Mouse (Mus musculus) G1E (cell line): ENCODE results near the gene Nme2. TPM values are rescaled to one million over a fixed set of nuclear protein-coding genes. Genes with fewer than 3 reads are reported as not detected.

ENCODE experiments used
- ATAC-seq: 2 replicates; pipeline ENCODE4 v1.8.0; 2016; ENCODE audit warnings: mild to moderate bottlenecking; ENCODE audit not compliant: insufficient number of reproducible peaks, poor library complexity, low FRiP score, severe bottlenecking; ENCODE audit errors: extremely low read depth
- DNase-seq: peaks from one replicate; pipeline ENCODE4 v3.0.0; 2012; ENCODE audit warnings: low spot score
- H3K27me3 ChIP-seq: 2 replicates; pipeline ENCODE4 v1.6.1; 2012; ENCODE audit warnings: mild to moderate bottlenecking, low read length, inconsistent platforms; ENCODE audit not compliant: insufficient read depth
- H3K36me3 ChIP-seq: replicated peaks from 2 replicates; pipeline ENCODE3; 2012; ENCODE audit warnings: mild to moderate bottlenecking, inconsistent platforms
- H3K4me1 ChIP-seq: 2 replicates; pipeline ENCODE4 v1.6.1; 2012; ENCODE audit warnings: low read depth, low read length, inconsistent platforms, mixed read lengths; ENCODE audit not compliant: insufficient read depth
- H3K4me3 ChIP-seq: 2 replicates; pipeline ENCODE4 v1.5.1; 2012; ENCODE audit warnings: low read depth, mild to moderate bottlenecking, inconsistent platforms, low read length, moderate library complexity, mixed read lengths
- H3K9me3 ChIP-seq: replicated peaks from 2 replicates; pipeline ENCODE4 v1.6.1; 2012; ENCODE audit warnings: inconsistent platforms
- CTCF ChIP-seq: IDR thresholded peaks from 2 replicates; pipeline ENCODE4 v1.5.1; 2012; ENCODE audit warnings: low read depth, low read length, inconsistent platforms, mixed read lengths
- GATA1 ChIP-seq: IDR thresholded peaks from 2 replicates; pipeline ENCODE4 v1.6.1; 2012; ENCODE audit warnings: borderline replicate concordance, low read length, inconsistent platforms, mixed read lengths
- GATA2 ChIP-seq: IDR thresholded peaks from 2 replicates; pipeline ENCODE4 v1.6.1; 2012; ENCODE audit warnings: low read depth, low read length, inconsistent platforms, borderline replicate concordance
- POLR2AphosphoS5 ChIP-seq: IDR thresholded peaks from 2 replicates; pipeline ENCODE4 v1.6.1; 2012; ENCODE audit warnings: low read depth, low read length, inconsistent platforms; ENCODE audit not compliant: insufficient replicate concordance
- TAL1 ChIP-seq: conservative IDR thresholded peaks from 2 replicates; pipeline ENCODE4 v1.6.1; 2012; ENCODE audit warnings: low read depth, low read length, inconsistent platforms, mixed read lengths
- polyA plus RNA-seq: library from polyadenylated mRNA; stranded (reverse); fragments of >175 nt; gene quantifications from 2 replicates; pipeline ENCODE4 v1.2.3, GENCODE M21; 2012
- total RNA-seq, 2 experiments: library from RNA; stranded (forward) in 1 of 2; stranded (reverse) in 1 of 2; fragments of 200-1000 nt in 1 of 2; fragments of >200 nt in 1 of 2; fragmentation: Nextera tagmentation in 1 of 2; gene quantifications; 2 replicates each; pipeline ENCODE4 v1.2.3; 2014 to 2017

Gene Nme2
- total and polyA plus RNA-seq, 3 experiments, result 29.3 to 161 (median 144) TPM

DNA sequence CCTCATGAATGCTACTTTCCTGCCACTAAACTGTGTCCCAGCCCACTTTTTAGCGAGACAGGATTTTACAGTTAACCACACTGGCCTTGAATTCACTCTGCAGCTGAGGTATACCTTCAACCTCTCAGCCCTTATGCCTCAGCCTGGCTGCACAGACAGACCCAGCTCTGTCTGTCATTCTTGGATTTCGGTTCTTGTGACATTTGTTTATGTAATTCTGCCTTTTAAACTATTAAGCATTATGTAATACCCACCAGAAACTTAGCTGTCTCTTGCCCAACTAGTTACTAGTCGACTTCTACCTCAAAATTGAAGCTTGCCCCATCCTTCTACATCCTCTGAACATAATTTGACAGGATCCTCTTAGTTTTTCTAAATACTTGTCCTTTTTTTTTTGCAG is 48.2 kb downstream of the Nme2 start:
- H3K36me3 ChIP-seq, result peaks cover 80% of the 10 kb centered on the region
- no peak for ATAC-seq

DNA sequence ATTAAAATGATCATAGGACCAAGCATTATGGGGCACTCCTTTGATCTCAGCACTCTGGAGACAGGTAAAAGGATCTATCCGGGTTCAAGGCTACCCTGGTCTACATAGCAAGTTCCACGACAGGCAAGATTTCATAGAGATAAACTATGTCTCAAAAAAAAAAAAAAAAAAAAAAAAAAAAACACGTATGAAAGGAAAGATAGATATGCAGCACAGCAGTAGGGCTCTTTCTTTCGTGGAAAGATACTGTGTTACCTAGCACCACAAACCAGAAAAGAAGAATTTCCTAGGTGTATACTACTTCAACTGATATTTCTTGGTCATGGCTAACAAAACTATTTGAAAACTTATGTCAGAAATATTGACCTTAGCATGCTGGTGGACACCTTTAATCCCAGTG is 49.2 kb downstream of the Nme2 start:
- Histone ChIP-seq H3K27me3 (no peaks in the 10 kb centered on the region), H3K9me3 (no peaks in the 10 kb centered on the region), H3K4me3 (no peak overlapping the region), H3K36me3 (peaks cover 83% of the 10 kb centered on the region), H3K4me1 (peaks cover 17% of the 10 kb centered on the region)
- no peak for DNase-seq
- ATAC-seq, result no peak
- TF ChIP-seq GATA2 (no peak), CTCF (no peak), POLR2AphosphoS5 (no peak), TAL1 (no peak), GATA1 (no peak)

More for the DNA sequence above, 48.2 kb downstream of the Nme2 start:
- peaks cover 16% of the 10 kb centered on the region for H3K4me1 ChIP-seq
- no peaks in the 10 kb centered on the region for H3K27me3 ChIP-seq
- H3K4me3 ChIP-seq, result no peak overlapping the region
- TF ChIP-seq GATA2 (no peak), TAL1 (no peak), GATA1 (no peak), CTCF (no peak), POLR2AphosphoS5 (no peak)
- no peak for DNase-seq
- no peaks in the 10 kb centered on the region for H3K9me3 ChIP-seq

Other genes starting within 250 kb of the Nme2 start
- gene Utp18, start 70.5 kb downstream of the Nme2 start, total RNA-seq (2014; fragmentation: Nextera tagmentation), result 21.9 and 24.9 TPM in 2 replicates
- gene Utp18, start 70.5 kb downstream of the Nme2 start, total RNA-seq (2017), result 50.9 TPM in 2 replicates
- gene Utp18, start 70.5 kb downstream of the Nme2 start, polyA plus RNA-seq, result 22.3 and 26.4 TPM in 2 replicates
- gene Mbtd1, start 70.4 kb downstream of the Nme2 start, total RNA-seq (2014; fragmentation: Nextera tagmentation), result 105 and 119 TPM in 2 replicates
- 31.7 and 39.4 TPM in 2 replicates for gene Mbtd1, start 70.4 kb downstream of the Nme2 start, total RNA-seq (2017)
- gene Mbtd1, start 70.4 kb downstream of the Nme2 start, polyA plus RNA-seq, result 29.3 and 36.6 TPM in 2 replicates
- 34.7 and 48.9 TPM in 2 replicates for gene Gm20390, start 12.0 kb upstream of the Nme2 start, total RNA-seq (2014; fragmentation: Nextera tagmentation)
- not detected in 2 replicates for gene Gm20390, start 12.0 kb upstream of the Nme2 start, total RNA-seq (2017)
- gene Gm20390, start 12.0 kb upstream of the Nme2 start, polyA plus RNA-seq, result 246 and 259 TPM in 2 replicates
- gene Nme1, start 12.3 kb upstream of the Nme2 start, total RNA-seq (2014; fragmentation: Nextera tagmentation), result 30.4 and 59.1 TPM in 2 replicates
- gene Nme1, start 12.3 kb upstream of the Nme2 start, total RNA-seq (2017), result 142 and 179 TPM in 2 replicates
- 6.5 and 7.7 TPM in 2 replicates for gene Nme1, start 12.3 kb upstream of the Nme2 start, polyA plus RNA-seq
- 60.0 and 65.0 TPM in 2 replicates for gene Spag9, start 39.8 kb upstream of the Nme2 start, total RNA-seq (2014; fragmentation: Nextera tagmentation)
- gene Spag9, start 39.8 kb upstream of the Nme2 start, total RNA-seq (2017), result 43.8 and 53.3 TPM in 2 replicates
- gene Spag9, start 39.8 kb upstream of the Nme2 start, polyA plus RNA-seq, result 10.5 and 15.3 TPM in 2 replicates